Mouse (Mus musculus) layer of hippocampus, adult 9-10 months (tissue): Measurements from ENCODE around the gene Adam33.
"Not testable (repeated sequence)": the region's sequence is repeated elsewhere in the genome, so short reads cannot be mapped to it uniquely, and the experiment has no call there.

ENCODE experiments used
- DNase-seq: peaks from one replicate; pipeline ENCODE4 v3.0.0; 2022; ENCODE audit warnings: low spot score

Adam33 gene

DNA sequence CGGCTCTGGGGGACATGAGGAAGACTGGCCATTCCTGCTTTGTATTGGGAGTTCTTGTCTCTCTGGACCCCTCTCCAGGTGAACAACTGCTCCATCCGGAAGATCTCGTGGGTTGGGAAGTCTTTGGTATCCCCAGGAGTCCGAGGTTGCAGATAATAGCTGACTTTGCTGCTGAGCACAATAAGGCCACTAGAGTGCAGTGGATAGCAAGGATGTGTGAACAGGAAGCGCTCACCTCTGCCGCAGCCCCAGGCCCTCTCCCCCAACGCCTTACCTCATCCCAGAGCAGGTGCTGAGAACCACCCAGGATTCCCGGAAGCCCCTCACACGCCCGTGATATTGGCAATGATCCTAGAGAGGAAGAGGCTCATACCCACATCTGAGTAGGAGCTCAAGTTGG is 7.4 kb downstream of the Adam33 start:
- no peak for DNase-seq

DNA sequence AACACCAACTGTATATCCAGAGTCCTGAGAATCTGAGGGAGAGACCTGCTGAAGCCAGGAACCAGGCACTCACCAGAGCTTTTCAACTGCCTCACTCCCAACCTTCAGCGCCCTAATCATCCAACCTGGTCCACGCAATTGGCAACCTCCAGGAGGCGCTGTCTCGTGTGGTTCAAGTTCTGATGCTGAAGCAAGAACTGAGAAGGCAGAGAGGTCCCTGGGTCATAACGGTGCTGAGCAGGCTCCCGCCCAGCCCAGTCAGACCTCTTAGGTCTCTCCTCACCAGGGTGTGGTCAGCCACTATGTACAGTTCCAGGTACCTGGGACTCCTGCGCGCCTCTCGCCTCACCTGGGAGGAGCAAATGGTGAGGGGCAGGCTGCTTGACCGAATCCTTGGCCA is 8.0 kb downstream of the Adam33 start:
- DNase-seq = no peak

DNA sequence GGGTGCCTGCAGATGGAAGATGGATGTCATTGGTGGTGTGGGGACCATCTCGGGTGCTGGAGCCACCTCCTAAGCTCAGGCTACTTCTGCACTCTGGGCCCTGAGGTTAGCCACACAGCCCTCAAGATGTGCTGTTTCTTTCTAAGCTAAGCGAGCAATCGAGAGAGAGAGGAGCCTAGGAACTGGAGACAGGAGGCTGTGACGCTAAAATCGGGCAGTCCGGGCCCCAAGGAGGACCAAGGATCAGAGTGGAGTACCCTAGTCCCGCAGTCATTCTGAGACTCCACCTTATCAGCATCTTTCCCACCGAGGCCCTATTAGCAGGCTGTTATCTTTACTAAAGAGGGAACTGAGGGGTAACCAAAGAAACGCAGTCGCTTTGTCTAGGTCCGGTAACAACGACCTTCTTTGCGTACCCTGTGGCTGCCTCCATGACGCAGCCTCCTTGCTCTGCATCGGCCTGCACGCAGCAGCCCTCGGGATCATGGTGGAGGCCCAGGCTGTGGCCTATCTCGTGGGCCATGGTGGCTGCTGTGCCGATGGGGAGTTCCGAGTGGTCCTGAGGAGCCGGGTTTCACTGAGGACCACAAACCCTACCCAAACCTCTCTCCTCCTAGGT is 8.9 kb downstream of the Adam33 start:
- DNase-seq = no peak

DNA sequence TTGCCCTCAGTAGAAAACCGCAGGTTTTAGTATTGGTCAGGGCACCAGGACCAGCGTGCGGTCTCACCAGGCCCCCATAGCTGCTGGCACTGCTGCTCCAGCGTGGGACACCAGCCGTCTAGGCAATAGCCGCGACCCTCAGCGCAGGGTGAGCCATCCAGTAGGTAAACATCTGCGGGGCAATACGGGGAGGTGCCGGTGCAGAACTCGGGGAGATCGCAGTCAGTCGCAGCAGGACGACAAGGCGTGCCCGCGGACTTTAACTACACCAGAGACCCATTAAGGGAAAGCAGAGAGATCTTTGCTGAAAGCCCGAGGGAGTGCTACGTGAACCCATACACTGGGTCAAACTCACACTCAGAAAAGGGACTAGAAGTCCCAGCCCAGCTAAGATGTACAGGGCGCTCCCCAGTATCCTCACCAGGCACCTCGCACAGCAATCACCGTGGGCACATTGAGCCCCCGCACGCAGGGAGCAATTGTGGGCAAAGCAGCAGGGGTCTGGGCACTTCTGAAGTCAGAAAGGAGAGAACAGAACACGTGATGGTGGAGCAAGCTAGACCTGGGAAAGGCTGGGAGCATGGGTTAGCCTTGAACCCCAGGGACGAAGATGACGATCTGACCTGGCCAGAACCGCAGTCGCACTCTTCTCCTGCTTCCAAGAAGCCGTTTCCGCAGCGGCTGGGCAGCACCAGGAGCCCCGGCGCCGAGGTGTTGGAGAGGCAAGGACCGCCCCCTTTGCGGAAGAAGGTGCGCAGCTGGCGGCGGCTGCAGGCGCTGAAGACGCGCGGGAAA is 9.6 kb downstream of the Adam33 start:
- DNase-seq = no peak

DNA sequence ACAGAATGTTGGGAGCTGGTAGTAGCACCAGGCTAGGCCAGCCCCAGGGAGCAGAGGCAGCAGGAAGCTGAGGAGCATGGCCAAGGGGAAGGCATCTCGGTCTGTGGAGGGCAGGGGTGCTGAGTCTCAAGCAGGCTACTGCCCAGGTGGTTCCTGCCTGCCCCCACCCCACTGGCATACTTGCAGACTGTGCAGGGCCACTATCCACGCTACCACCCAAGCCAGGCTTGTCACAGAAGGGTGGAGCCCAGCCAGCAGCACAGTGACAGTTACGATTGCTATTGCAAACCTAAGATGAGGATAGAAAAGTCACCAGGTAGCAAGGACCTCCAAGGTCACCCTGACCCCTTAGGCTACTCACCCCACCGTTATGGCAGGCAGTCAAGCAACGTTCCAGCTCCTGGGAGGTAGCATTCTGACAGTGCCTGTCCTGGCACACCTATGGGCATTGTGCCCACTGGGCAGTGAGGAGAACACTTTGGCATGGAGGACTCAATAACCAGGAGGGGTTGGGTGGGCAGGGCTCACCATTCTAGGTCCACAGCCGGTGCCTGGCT is 10.7 kb downstream of the Adam33 start:
- DNase-seq = no peak

DNA sequence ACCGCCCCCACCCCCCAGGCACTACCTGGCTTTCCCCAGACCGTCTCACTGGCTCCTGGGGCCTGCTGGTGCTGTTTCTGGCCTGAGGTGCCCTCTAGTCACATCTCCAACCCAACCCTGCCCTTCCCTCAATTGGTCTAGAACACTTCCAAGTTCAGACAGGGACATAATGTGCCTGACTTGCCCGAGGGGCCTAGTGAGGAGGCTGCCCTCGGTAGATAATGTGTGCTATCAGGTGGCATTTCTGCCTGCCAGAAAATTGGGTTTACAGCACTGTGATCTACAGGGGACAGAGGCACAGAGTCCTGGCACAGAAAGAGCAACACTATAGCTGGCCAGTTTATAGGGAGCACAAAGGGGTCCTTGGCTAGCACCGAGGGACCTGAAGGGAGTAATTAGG is 11.6 kb downstream of the Adam33 start:
- no peak for DNase-seq

DNA sequence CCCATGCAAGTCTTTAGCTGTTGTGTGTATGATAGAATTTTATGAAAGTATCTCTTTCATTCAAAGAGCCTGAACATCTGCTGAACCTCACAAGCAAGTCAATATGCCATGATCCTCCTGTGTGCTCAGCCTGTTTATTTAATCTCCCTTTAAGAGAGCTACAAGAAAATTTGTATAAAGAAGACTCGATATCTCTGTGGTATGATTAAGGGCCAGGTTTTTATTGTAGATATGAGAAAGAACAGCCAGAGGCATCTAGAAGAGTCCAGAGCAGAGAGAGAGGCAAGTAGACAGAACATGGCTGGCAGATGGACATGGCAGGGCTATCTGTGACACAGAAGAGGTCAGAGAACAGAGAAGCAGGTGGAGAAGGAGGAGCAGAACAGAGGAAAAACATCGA is 17.6 kb downstream of the Adam33 start:
- DNase-seq = no peak

DNA sequence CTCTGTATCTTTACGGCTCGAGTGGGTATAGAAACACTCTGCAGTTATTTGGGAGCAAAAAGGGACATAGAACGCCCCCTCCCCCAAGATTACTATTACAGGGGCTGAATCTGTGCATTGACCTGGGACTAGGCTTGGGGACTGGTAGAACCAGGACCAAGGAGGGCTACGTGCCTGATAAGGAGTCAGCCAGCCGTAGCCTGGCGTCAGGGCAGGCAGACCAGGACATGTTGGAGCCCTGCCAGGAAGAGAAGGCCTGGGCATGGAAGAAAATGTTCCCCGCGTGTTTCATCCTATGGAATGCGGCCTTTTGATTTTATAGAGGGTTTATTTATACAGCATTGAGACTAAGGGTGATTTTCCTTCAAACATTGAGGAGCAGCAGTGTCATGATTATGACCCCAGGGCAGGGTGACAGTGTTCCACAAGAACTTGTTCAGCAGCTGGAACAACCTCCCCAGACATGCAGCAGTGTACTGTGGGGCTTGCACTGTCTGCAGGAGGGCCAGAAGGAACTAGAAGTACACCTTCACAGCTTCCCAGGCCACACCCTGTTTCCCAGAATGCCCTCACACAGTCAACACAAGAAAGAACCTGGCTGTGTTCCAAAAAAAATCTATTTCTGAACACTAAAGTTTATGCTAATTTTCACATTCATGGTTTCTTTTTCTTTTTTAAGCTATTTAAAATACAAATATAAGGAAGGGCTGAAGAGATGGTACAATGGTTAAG is 18.5 kb downstream of the Adam33 start:
- no peak for DNase-seq

DNA sequence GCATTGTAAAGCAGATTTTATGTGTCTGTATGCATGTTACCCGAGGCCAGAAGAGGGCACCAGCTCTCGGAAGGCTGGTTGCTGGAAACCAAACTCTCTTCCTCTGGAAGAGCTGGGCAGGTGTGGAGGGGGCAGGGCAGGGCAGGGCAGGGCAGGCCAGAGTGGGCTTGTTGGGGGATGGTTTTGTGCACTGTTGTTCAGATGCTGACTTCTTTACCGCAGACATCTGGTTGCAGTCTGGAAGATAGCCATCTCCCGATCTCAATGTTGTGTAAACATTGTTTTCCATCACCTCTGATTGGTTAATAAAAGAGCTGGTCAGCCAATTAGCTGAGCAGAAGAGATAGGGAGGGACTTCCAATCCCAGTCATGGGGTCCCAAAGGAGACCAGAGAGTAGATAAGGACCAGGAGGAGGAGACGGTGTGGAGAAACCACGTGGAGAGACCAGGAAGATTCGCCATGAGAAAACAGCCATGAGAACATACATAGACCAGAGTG is 19.2 kb downstream of the Adam33 start:
- no peak for DNase-seq

DNA sequence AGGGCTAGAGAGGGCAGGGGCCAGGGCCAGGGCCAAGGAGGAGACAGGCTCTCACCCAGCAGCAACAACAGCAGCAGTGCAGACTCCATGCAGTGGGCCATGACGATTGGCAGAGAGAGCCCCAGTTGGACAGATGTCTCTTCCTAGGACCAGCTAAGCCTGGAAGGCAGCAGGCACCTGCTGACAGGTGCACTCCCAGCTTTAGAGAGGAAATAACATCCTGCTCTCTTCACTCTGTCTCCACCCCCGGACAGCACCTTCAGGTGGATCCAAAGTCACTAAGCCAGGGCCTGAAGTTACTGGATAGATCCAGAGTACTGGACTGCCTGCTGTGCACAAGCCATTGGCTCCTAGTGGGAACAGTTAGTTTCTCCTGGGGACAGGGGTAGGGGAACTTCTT is 20.6 kb downstream of the Adam33 start, which contains the start of gene Gfra4:
TSS of gene Gfra4 (minus strand) at position 101 of the 400 bp plus-strand sequence.
- no peak for DNase-seq

DNA sequence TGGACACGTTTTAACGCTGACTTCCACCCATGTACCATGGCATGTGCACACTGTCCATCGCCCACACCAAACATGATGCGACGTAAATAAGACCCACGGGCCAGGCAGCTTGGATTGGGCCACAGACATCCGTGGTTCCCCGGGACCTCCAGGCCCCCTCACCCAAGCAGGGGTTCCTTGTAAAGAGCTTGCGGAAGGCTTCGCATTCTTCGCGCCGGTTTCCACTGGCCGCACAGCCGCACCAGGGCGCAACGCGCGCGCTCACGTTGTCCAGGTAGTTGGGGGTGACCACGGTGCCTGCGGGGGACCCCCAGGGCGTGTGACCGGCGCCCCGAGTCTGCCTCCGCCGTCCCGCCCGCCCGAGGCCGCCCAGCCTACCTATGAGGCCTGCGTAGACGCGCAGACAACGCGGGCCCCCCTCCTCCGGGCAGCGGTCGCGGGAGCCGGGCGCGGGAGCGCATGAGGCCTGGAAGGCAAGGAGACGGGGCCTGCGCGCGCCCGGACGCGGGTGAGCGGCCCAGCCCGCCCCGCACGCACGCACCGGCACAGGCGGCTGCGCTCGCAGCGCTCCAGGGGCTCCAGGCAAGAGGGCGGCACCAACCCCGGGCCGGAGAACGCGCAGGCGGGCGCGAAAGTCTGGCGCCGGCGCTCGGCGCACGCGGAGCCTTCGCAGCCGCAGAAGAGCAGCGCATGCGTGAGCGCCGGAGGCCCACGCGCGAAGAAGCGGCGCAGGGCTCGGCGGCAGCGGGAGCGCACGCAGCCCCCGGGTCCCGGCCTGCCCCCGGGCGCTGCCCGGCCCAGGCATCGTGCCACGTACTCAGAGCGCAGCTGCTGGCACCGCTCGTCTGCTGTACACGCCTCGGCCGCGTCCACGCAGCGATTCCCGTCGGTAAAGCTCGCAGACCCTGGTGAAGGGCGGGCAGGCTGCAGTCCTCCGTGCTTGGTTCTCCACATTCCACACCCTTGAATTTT is 22.5 kb downstream of the Adam33 start:
- no peak for DNase-seq

DNA sequence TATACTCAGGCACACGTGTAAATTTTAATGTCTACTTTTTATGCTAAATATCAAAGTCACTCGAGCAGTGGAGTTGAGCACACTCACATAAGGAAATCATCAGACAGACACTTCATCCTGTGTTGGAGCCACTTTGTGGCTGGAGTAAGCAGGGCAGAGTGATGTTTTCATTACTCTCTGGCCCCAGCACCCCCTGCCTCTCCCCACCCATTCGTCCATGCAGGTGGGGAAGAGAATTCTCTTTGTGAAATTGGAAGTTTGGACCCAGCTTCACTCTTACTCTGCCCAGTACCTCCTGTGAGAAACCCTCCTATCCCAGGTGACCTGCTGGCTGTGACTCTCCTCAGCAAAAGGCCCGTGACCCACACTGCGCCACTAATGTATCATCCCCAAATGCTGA is 24.9 kb downstream of the Adam33 start:
- DNase-seq = no peak

DNA sequence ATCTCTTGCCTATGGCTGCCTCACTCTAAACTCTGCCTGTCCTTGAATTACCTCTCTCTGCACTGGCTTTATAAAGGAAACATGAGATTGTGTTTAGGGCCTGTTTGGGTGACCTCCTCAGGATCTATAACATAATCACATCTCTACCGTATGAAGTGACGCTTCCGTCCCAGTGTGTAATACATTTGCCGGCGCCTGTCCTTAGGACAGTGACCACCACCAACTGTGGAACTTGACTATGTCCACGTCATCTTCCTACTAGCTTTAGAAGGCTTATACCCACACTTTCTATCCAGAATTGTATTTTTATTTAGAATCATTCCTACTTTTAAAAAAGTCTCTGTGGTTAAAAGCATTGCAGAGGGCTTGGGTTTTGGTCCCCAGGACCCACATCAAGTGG is 25.4 kb downstream of the Adam33 start:
- no peak for DNase-seq

DNA sequence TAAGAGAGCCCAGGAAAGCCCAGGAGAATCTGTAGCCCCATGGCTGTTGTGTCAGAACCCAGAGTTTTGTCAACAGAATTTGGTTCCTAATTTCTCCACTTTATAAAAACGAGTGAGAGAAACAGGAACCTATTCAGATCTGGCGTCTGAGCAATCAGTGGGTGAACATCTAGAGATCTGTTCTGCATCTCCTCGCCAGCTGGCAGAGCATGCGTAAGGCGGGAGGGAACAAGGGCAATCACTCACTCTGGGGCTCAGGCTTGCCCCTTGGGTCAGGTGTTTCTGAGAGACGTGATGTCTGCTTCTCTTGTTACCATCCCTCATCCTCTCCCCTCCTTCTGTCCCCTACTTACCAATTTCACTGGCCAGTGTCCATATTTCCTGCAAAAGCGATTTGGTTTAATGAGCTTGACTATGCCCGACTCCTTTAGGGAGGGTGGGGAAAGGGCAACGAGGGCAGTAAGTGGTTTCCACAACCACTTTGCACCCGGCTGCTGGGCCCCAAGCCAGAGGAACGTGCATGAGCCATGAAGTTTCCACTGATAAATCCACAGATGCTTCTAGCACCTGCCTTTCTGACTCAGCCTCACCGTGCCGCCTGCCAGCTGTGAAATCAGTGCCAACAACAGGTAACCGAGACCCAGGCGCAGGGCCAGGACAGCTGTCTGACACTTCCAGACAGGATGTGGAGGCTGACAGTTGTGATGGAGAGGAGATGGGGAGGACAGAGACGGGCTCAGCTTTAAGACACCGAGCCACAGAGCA is 26.2 kb downstream of the Adam33 start:
- no peak for DNase-seq

DNA sequence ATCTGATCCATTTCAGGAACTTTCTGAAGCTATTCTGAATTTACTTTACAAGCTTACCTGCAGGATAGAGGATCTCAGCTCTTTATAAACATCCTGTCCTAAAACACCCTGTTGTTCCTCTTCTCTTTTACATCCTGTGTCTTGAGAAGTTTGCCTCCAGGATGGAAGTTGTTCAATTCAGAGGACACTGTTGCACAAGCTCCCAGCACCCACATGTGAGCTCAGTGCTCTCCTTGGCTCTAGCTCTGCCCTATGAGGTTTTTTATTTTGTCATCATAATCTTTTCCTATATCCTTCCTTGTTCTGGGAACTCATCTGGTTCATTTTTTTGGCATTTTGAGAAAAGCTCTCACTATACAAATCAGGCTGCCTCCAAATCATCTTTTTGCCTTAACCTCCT is 26.9 kb downstream of the Adam33 start:
- no peak for DNase-seq

DNA sequence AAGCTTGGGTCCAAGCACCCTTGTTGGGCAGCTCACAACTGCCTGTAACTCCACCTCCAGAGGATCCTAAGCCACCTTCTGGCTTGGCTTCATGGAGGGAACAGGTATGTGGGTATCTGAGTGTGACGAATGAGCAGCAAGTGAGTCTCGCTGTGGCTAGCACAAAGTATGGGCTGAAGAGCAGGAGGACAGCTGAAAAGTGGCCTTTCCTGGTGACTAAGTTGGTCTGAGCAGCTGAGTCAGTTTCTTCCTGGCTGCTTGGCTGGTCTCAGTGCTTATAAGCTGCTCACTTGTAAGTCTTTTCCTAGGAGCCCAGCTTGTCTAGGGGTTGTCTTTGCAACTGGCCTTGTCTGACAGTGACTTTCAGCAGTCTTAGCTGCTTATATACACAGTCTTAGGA is 27.3 kb downstream of the Adam33 start:
- no peak for DNase-seq

DNA sequence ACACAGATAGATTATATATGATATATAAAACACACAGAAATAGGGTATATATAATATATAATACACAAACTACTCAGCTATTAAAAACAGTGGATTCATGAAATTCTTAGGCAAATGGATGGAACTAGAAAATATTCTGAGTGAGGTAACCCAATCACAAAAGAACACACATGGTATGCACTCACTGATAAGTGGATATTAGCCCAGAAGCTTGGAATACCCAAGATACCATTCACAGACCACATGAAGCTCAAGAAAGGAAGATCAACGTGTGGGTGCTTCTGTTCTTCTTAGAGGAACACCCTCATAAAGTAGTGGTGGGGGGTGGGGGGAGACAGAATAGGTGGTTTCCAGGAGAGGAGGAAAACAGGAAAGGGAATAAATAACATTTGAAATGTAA is 32.2 kb downstream of the Adam33 start:
- DNase-seq = not testable (repeated sequence)

DNA sequence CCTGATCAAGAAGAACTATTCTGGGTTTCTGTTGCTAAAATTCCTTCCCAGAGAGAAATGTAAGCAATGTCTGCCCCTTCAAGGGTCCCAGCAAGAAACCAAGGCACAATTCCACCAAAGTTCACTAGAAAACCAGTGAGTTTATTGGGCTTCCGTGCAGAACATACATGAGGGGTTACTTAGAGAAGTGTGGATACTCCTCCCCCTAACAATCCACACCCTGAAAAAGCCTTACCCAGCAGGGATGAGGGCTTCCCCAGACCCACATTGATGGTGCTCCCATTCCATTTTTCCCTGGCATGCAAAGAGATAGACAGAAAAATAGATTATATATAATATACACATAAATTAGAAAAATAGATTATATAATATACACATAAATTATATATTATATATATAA is 32.6 kb downstream of the Adam33 start:
- DNase-seq = no peak

DNA sequence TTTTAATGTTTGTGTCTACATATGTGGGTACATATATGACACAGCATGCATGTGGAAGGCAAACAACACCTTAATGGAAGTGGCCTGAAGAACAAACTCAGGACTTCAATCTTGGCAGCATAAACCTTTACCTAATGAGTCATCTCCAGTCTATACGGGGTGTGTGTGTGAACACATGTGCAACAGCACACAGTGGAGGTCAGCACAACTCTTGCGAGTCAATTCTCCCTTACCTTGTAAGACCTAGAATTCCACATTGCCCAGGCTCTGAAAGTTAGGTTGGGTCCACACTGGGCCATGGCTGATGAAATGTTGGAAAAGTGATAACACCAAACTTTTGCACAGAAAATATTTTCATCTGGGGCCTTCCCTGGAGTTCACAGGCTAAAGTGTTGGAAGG is 33.1 kb downstream of the Adam33 start:
- no peak for DNase-seq

DNA sequence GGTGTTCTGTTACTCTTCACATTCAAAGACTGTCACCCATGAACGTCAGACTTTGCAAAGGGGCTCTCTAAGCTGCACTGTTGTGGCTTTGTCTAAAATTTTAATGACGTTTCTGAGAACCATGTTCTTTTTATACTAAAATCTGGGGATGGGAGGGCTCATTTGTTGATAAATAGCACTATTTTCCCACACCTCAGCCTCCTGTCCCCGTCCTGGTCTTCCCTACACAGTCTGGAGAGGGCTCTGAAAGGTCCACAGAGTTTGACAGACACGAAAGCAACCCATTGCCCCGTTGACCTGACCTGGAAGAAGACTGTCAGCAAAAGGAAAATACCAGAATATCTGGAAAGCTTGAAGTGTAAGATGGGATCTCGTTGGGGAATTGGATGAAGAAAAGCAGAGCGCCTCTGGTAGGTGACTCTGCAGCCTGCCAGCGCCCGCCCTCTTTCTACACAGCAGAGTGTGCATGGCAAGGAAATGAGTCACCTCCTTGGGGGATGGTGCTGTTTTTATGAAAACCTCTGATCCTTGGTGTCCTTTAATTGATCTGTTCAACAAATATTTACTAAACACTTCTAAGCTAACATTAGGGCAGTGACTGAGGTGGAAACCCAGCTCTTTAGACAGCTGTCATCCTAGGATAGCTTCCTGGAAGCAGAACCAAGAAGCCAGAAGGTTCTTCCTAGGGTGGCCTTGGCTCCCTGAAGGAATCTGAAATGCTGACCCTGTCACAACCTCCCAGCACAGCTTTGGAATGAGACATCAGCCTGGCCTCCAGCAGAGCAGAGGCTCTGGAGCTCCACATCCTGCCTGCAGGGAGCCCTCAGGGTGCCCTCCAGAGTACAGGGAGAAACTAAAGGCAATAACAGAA is 34.3 kb downstream of the Adam33 start:
- no peak for DNase-seq
